Mouse (Mus musculus): ENCODE results near the gene Itgb2.

Itgb2 gene

GRCm38 (mm10) chr10:77531026-77532019 is 1.3 kb downstream of the Itgb2 start:
- no peak for TF ChIP-seq GATA4 (IDR thresholded peaks at IDR 0.05; ENCODE audit: insufficient replicate concordance, low read length)

- no peak for TF ChIP-seq GATA4 (IDR thresholded peaks at IDR 0.05; ENCODE audit: insufficient replicate concordance, low read length)
Observed at GRCm38 (mm10) chr10:77532020-77532413, 2.0 kb downstream of the Itgb2 start.

GRCm38 (mm10) chr10:77536727-77537126 is 6.7 kb downstream of the Itgb2 start:
- TF ChIP-seq GATA4 (IDR thresholded peaks at IDR 0.05; ENCODE audit: insufficient replicate concordance, low read length): no peak

GRCm38 (mm10) chr10:77537215-77538209 is 7.5 kb downstream of the Itgb2 start:
- no peak for TF ChIP-seq GATA4 (IDR thresholded peaks at IDR 0.05; ENCODE audit: insufficient replicate concordance, low read length)

- no peak for TF ChIP-seq GATA4 (IDR thresholded peaks at IDR 0.05; ENCODE audit: insufficient replicate concordance, low read length)
Observed at GRCm38 (mm10) chr10:77539320-77539945, 9.4 kb downstream of the Itgb2 start.

GRCm38 (mm10) chr10:77540576-77541102 is 10.6 kb downstream of the Itgb2 start:
- TF ChIP-seq GATA4 (IDR thresholded peaks at IDR 0.05; ENCODE audit: insufficient replicate concordance, low read length): no peak

- no peak for TF ChIP-seq GATA4 (IDR thresholded peaks at IDR 0.05; ENCODE audit: insufficient replicate concordance, low read length)
Observed at GRCm38 (mm10) chr10:77541864-77542666, 12.0 kb downstream of the Itgb2 start.

GRCm38 (mm10) chr10:77543226-77543625 is 13.2 kb downstream of the Itgb2 start:
- TF ChIP-seq GATA4 (IDR thresholded peaks at IDR 0.05; ENCODE audit: insufficient replicate concordance, low read length): no peak

- no peak for TF ChIP-seq GATA4 (IDR thresholded peaks at IDR 0.05; ENCODE audit: insufficient replicate concordance, low read length)
Observed at GRCm38 (mm10) chr10:77544916-77545315, 14.9 kb downstream of the Itgb2 start.

- TF ChIP-seq GATA4 (IDR thresholded peaks at IDR 0.05; ENCODE audit: insufficient replicate concordance, low read length): no peak
Observed at GRCm38 (mm10) chr10:77548576-77548975, 18.5 kb downstream of the Itgb2 start.

GRCm38 (mm10) chr10:77550874-77551273 is 20.8 kb downstream of the Itgb2 start:
- no peak for TF ChIP-seq GATA4 (IDR thresholded peaks at IDR 0.05; ENCODE audit: insufficient replicate concordance, low read length)

- TF ChIP-seq GATA4 (IDR thresholded peaks at IDR 0.05; ENCODE audit: insufficient replicate concordance, low read length): no peak
Observed at GRCm38 (mm10) chr10:77552162-77552561, 22.1 kb downstream of the Itgb2 start.

- TF ChIP-seq GATA4 (IDR thresholded peaks at IDR 0.05; ENCODE audit: insufficient replicate concordance, low read length): no peak
Observed at GRCm38 (mm10) chr10:77553285-77553684, 23.2 kb downstream of the Itgb2 start.

GRCm38 (mm10) chr10:77554918-77555317 is 24.9 kb downstream of the Itgb2 start:
- no peak for TF ChIP-seq GATA4 (IDR thresholded peaks at IDR 0.05; ENCODE audit: insufficient replicate concordance, low read length)
